Mouse (Mus musculus) Patski (cell line): ENCODE measurements around the gene Slc44a5. TPM values are rescaled to one million over a fixed set of nuclear protein-coding genes. Genes with fewer than 3 reads are reported as not detected.
"Not testable (repeated sequence)": the region's sequence is repeated elsewhere in the genome, so short reads cannot be mapped to it uniquely, and the experiment has no call there.

Experiments used
- ATAC-seq: fragments of 100-300 bp; one replicate; pipeline ENCODE4 v1.8.0; 2021
- CTCF ChIA-PET: fragments of 350-600 bp; sonication (Branson Sonifier 250); formaldehyde crosslinking; loops from one replicate; lab custom pipeline; 2022; ENCODE audit warnings: inconsistent platforms; lab: Charles Lee
- POLR2A ChIA-PET: fragments of 350-600 bp; sonication (Branson Sonifier 250); formaldehyde crosslinking; loops from one replicate; lab custom pipeline; 2022; ENCODE audit warnings: antibody characterized with exemption, inconsistent platforms; lab: Charles Lee
- DNase-seq: peaks from one replicate; pipeline ENCODE4 v3.0.0-alpha.2; 2011; ENCODE audit warnings: low read depth, low spot score
- H3K27me3 ChIP-seq: fragments of 371-371 bp; one replicate; pipeline ENCODE4 v1.5.1; 2021
- CTCF ChIP-seq: fragments of 100-300 bp; IDR thresholded peaks from one replicate; pipeline ENCODE4 v1.5.1; 2021
- in situ Hi-C: fragments of 300-500 bp; cut with MboI; formaldehyde crosslinking; loops from 3 replicates; pipeline ENCODE4 v1.11.1; 2018; ENCODE audit warnings: low pct_unique_long_range_greater_than_20kb, mixed read lengths
- polyA plus RNA-seq: library from polyadenylated mRNA; unstranded; gene quantifications from one replicate; pipeline ENCODE4 v1.2.3, GENCODE M21; 2021

Slc44a5 gene
- polyA plus RNA-seq, 1 experiment from 2014 or later, result 5.0 TPM

DNA sequence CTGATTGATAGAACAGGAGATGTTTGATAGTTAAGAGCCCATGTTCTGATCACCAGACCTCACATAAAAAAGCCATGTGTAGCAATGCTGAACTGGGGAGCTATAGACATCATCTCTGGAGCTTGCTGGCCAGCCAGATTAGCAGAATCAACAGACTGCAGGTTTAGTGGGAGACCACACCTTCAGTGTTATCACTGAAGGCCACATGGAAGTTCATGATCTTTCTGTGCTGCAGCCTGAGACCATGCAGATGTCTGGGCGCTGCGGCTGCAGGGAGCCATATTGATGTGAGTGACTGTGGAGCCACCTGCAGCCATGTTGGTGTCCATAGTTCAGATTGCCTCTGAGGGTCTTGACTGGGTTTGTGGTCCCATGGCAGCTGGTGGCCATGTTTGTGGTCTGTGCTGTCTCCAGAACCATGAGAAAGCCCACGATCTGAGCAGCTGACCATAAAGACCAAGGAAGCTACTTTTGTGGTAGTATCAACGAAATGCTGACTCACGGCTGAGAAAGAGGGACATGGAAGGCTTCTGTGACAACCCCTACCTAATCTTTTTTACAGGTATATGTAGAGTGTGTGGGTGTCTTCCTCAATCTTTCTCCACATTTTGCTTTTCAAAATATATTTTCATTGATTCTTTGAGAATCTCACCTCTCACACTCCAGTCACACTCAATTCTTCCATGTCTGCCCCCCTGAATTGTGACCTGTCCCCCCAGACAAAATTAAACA lies 26.7 kb downstream of the Slc44a5 start:
- in situ Hi-C loops, result no loop called here
- no peak for TF ChIP-seq CTCF
- ATAC-seq (no peak), DNase-seq (no peak)
- peaks cover 2% of the 10 kb centered on the region for H3K27me3 ChIP-seq
- POLR2A ChIA-PET, result no interaction called here
- CTCF ChIA-PET, result interaction anchor here (1.0 to 3.3 kb wide), 3 partner anchors 13 to 207 kb away, joined by 4 to 8 read pairs (median 4); no protein-coding TSS in a partner anchor

DNA sequence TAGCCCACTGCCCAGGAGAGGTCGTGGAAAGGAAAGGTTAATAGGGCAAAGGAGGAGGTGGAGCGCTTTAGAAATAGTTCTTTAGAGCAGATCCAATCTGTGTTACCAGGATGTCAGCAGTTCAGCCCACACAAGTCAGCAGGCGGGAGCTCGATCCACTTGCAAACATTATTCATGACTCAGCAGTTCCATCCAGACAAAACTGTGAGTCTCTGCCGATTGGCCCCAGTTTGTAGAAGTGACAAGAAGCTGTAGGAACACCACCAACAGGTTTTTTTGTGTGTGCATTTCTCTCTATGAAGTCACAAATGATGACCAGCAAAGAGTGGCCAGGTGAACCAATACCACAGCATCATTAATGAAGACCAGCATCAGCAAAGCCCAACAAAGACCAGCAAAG lies 28.1 kb downstream of the Slc44a5 start:
- POLR2A ChIA-PET, result no interaction called here
- in situ Hi-C loops, result no loop called here
- TF ChIP-seq CTCF, result no peak
- DNase-seq (no peak), ATAC-seq (no peak)
- CTCF ChIA-PET, result interaction anchor here (0.8 to 3.3 kb wide), 3 partner anchors 15 to 206 kb away, joined by 4 to 8 read pairs (median 4); no protein-coding TSS in a partner anchor
- peaks cover 4% of the 10 kb centered on the region for H3K27me3 ChIP-seq

DNA sequence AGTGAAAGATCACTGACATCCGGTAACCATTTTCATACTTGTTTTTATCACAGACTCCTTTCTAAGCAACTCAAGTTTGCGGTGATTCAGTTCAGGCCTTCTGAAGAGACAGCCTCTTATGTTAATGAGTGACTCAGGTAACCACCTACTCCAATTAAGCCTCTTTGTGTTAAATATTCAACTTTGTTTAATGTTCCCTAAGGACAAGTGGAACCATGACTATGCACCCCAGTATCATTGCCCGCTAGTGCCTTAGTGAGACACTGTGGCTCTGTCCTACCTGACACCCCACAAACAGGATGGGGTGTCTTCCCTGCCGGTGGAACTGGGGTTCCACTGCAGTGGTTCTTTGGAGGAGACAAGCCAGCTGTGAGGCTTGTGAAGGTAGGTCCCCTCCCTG lies 73.6 kb downstream of the Slc44a5 start:
- ChIA-PET POLR2A (interaction anchor here (0.6 kb wide), 1 partner anchor 218 kb away, joined by 5 read pairs; no protein-coding TSS in a partner anchor), CTCF (interaction anchor here (1.1 to 4.0 kb wide), 3 partner anchors 8 to 23 kb away, joined by 3 to 12 read pairs (median 3); no protein-coding TSS in a partner anchor)
- no peak for TF ChIP-seq CTCF
- in situ Hi-C loops, result no loop called here
- H3K27me3 ChIP-seq, result no peaks in the 10 kb centered on the region
- peak; percentile 60 for ATAC-seq
- no peak for DNase-seq

DNA sequence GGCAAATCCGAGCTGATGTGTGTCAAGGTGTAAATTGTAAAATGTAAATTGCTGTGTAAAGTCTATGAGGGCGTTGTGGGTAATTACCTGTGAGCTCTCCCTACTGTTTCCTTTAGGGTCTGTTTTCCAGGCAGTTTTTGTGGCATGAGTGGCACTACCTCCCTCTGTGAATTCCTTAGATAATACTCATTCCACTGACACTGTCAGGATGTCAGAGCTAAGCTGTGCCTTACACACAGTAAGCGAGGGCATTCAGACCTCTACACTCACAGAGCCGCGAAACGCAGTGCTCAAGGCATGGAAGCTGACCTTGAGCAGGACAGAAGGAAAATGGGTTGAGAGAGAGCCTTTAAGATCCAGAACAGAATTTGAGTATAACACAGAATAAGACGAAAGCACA lies 80.1 kb downstream of the Slc44a5 start:
- ATAC-seq (peak; percentile 96), DNase-seq (peak; percentile 57)
- in situ Hi-C loops, result no loop called here
- CTCF ChIA-PET, result interaction anchor here (1.7 to 2.4 kb wide), 2 partner anchors 10 to 20 kb away, joined by 4 to 9 read pairs; no protein-coding TSS in a partner anchor
- POLR2A ChIA-PET, result no interaction called here
- H3K27me3 ChIP-seq, result no peaks in the 10 kb centered on the region
- TF ChIP-seq CTCF, result no peak

DNA sequence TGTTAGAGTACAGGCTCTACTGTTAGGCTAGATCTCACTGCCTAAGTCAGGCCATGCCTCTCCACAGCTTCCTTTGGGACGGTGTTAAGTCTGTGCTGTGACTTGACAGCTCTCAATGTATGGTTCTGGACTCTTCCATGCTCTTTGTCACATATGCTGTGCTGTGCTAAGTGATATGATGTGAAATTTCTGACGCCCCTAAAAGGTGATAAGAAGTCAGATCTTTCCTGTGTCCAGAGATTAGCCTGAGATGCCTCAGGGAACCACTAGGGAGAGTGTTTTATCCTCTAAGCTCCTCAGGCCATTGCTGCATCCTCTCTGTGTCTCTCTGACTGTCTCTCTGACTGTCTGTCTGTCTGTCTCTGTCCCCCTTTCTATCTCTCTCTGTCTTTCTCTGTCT lies 84.2 kb downstream of the Slc44a5 start:
- ChIA-PET CTCF (interaction anchor here (1.4 kb wide), 2 partner anchors 13 to 16 kb away, joined by 4 to 8 read pairs; no protein-coding TSS in a partner anchor), POLR2A (no interaction called here)
- DNase-seq, result no peak
- in situ Hi-C loops, result no loop called here
- TF ChIP-seq CTCF, result no peak
- H3K27me3 ChIP-seq, result no peaks in the 10 kb centered on the region
- no peak for ATAC-seq

DNA sequence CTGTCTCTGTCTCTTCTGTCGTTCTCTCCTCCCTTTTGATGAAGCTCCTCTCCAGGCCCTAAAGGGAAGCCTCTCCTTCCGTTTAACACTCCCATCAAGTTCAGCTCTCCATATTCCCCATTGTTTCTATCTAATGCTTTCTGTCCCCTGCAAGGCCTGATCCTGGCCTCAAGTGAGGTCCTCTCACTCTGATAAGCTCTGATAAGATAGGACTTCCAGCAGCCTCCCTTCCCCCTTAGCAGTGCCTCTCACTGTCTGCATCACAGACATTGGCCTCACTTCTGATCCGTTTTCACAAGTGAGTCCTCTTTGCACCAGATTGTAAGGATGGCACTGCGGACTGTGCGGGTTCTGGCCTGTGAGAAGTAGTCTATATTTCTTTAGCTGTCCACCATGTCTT lies 85.0 kb downstream of the Slc44a5 start:
- in situ Hi-C loops, result no loop called here

DNA sequence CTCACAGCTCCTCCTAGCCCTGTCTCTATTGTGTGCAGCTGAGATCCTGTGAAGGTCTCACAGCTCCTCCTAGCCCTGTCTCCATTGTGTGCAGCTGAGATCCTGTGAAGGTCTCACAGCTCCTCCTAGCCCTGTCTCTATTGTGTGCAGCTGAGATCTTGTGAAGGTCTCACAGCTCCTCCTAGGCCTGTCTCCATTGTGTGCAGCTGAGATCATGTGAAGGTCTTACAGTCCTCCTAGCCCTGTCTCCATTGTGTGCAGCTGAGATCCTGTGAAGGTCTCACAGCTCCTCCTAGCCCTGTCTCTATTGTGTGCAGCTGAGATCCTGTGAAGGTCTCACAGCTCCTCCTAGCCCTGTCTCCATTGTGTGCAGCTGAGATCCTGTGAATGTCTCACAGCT lies 98.8 kb downstream of the Slc44a5 start:
- ATAC-seq, DNase-seq, in situ Hi-C loops, H3K27me3 ChIP-seq, POLR2A ChIA-PET: not testable (repeated sequence)
- CTCF ChIA-PET, result interaction anchor here (2.0 kb wide), 1 partner anchor 12 kb away, joined by 4 read pairs; no protein-coding TSS in a partner anchor

More for the DNA sequence above, 85.0 kb downstream of the Slc44a5 start:
- no peaks in the 10 kb centered on the region for H3K27me3 ChIP-seq
- ChIA-PET CTCF (interaction anchor here (1.4 kb wide), 1 partner anchor 12 kb away, joined by 8 read pairs; no protein-coding TSS in a partner anchor), POLR2A (no interaction called here)
- TF ChIP-seq CTCF, result no peak
- ATAC-seq (no peak), DNase-seq (no peak)

DNA sequence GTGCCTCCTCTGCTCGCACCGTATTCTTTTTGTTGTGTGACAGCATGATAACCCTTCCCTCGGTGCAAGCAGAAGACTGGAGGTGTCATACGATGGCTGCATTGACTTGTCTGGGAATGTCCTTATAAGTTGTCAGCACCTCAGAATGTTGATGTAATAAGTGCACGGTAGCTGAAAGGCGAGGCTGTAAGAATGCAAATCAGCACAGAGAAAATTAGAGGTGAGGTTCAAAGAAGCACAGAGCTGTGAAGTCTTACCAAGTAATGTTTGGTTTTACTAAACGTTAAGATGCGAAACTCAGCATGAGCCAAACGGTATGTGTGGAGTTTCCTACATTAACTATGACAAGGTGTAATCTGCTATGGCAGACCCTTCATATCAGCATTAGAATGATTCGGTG lies 102.5 kb downstream of the Slc44a5 start:
- in situ Hi-C loops, result no loop called here
- ATAC-seq (no peak), DNase-seq (no peak)
- no peaks in the 10 kb centered on the region for H3K27me3 ChIP-seq
- POLR2A ChIA-PET, result interaction anchor here (0.6 kb wide), 1 partner anchor 16 kb away, joined by 3 read pairs; no protein-coding TSS in a partner anchor
- no peak for TF ChIP-seq CTCF
- CTCF ChIA-PET, result interaction anchor here (0.8 to 1.0 kb wide), 2 partner anchors 10 to 16 kb away, joined by 3 read pairs; no protein-coding TSS in a partner anchor

DNA sequence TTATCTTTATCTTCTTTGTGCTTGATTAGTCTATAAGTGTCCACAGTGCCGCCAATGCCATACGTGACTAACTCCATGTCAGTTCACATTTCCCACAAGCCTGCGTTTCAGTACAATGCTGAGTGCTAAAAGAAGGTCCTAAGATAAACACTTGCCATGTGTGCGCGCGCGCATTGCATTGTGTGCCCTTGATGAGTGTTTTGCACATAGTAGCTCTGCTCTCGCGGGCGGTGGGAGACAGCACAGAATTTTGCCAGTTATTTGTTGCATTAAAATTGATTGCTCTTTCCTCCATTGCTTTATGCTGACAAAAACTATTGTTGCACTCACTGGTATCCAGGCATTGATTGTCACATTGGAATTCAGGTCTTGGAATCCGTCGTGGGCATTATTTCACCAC lies 108.5 kb downstream of the Slc44a5 start:
- in situ Hi-C loops, result no loop called here
- no peak for TF ChIP-seq CTCF
- ATAC-seq (peak; percentile 40), DNase-seq (no peak)
- POLR2A ChIA-PET, result no interaction called here
- CTCF ChIA-PET, result interaction anchor here (1.4 to 1.5 kb wide), 2 partner anchors 12 to 19 kb away, joined by 3 read pairs; no protein-coding TSS in a partner anchor
- H3K27me3 ChIP-seq, result no peaks in the 10 kb centered on the region

DNA sequence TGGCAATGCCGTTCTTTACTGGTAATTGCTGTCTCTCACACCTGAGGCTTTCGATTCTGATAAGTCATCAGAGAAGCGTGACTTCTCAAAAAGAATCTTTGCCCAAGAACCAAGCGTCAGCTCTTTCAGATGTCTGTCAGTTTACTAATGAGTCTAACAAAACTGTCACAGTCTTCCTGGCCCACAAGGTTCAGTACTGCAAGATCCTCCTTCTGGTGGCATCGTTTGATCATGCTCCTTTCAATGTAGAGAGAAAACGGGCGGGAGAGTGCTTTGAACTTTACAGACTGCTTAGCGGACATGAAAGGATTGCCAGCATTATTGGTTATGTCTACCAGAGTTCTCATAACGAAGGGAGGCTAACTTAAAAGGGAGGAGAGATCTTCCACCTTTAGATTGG lies 109.0 kb downstream of the Slc44a5 start:
- DNase-seq, result no peak
- no peak for ATAC-seq
- TF ChIP-seq CTCF, result no peak
- POLR2A ChIA-PET, result no interaction called here
- H3K27me3 ChIP-seq, result no peaks in the 10 kb centered on the region
- in situ Hi-C loops, result no loop called here
- CTCF ChIA-PET, result interaction anchor here (1.4 to 1.5 kb wide), 2 partner anchors 12 to 19 kb away, joined by 3 read pairs; no protein-coding TSS in a partner anchor

DNA sequence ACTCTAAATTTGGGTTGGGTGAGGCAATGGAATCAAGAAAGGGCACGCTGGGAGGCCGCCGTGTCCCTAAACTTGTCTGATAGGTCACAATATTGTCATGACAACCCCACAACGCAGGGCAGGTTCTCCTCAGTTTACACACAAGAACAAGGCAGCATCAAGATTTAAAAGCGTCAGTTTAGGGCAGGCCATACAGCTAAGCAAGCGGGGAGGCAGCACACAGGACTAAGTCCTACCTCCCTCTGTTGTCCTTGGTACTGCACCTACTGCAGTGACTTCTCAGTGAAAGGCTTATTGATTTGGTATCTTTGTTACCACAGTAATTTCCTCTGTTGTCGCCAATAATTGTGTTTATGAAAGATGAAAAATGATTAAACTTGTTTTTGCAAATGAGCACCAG lies 109.7 kb downstream of the Slc44a5 start:
- ChIA-PET POLR2A (no interaction called here), CTCF (interaction anchor here (1.5 kb wide), 1 partner anchor 20 kb away, joined by 3 read pairs; no protein-coding TSS in a partner anchor)
- DNase-seq (no peak), ATAC-seq (no peak)
- no peak for TF ChIP-seq CTCF
- no peaks in the 10 kb centered on the region for H3K27me3 ChIP-seq
- in situ Hi-C loops, result no loop called here
